18 mouse cellular contexts compared by ENCODE assay signal in genomic region chr6:127577688-127578087, GRCm38 (mm10). TPM values are rescaled to one million over a fixed set of nuclear protein-coding genes. Genes with fewer than 3 reads are reported as not detected.
DNase-seq lines count a peak whose midpoint lies in the region; ATAC-seq and TF ChIP-seq lines count a peak whose summit lies in the region.
"Had no signal": no experiment of that assay in that cellular context is flagged by ENCODE, and none has a peak within 500 bp of the region (broad histone marks: within the 10 kb centered on the region; RNA-seq: fewer than 3 reads in every experiment).

No protein-coding gene starts in this region.

- H3K4me3 ChIP-seq in hindbrain, postnatal 0 days (ENCODE audit: low read length), result no peak overlapping the region
- H3K4me3 ChIP-seq in hindbrain, embryonic 13.5 days, result no peak overlapping the region
- H3K4me3 ChIP-seq in MEL (ENCODE audit: control insufficient read depth in 1 of 2, insufficient read depth in 1 of 2, low read depth in 2 of 2, low read length in 2 of 2), result no peak overlapping the region
- peak overlapping the region; percentile 29 for H3K4me3 ChIP-seq in liver, embryonic 16.5 days (ENCODE audit: low read depth, low read length)
- H3K4me3 ChIP-seq in hindbrain, embryonic 14.5 days (replicated peaks; ENCODE audit: low read length), result no peak overlapping the region
- H3K4me3 ChIP-seq: forebrain, embryonic 15.5 days; heart, adult 2 months; limb, embryonic 15.5 days had no signal

- no peak for TF ChIP-seq RAD21 in MEL (IDR thresholded peaks at IDR 0.05; ENCODE audit: low read depth, low read length)

- no peak for DNase-seq in hindbrain, postnatal 0 days (ENCODE audit: low spot score)
- DNase-seq in MEL (ENCODE audit: low read depth, low spot score) (peak; percentile 23), adipocyte (ENCODE audit: low spot score) (no peak)
- DNase-seq in hindbrain, embryonic 14.5 days (ENCODE audit: low spot score), result no peak
- DNase-seq in kidney, adult 18-20 months, result no peak
- DNase-seq: cerebellum, adult 18-20 months; cerebellum, postnatal 36 days; gastrocnemius, postnatal 25 days; heart, adult 2 months; thymus, postnatal 36 days had no signal

- H3K9me3 ChIP-seq in hindbrain, postnatal 0 days (ENCODE audit: low read length), result no peaks in the 10 kb centered on the region
- H3K9me3 ChIP-seq in hindbrain, embryonic 13.5 days, result no peaks in the 10 kb centered on the region
- H3K9me3 ChIP-seq in MEL (replicated peaks; ENCODE audit: insufficient read depth, low read length), result no peaks in the 10 kb centered on the region
- H3K9me3 ChIP-seq in liver, embryonic 16.5 days (replicated peaks; ENCODE audit: control insufficient read depth, low read length), result no peaks in the 10 kb centered on the region
- no peaks in the 10 kb centered on the region for H3K9me3 ChIP-seq in hindbrain, embryonic 14.5 days (ENCODE audit: control insufficient read depth, low read length)
- H3K9me3 ChIP-seq: forebrain, embryonic 15.5 days; limb, embryonic 15.5 days had no signal

- no peak overlapping the region for H3K27ac ChIP-seq in hindbrain, postnatal 0 days
- no peak overlapping the region for H3K27ac ChIP-seq in hindbrain, embryonic 13.5 days
- no peak overlapping the region for H3K27ac ChIP-seq in MEL (ENCODE audit: control insufficient read depth, low read depth, low read length)
- peak overlapping the region; percentile 77 for H3K27ac ChIP-seq in liver, embryonic 16.5 days (ENCODE audit: low read length)
- no peak overlapping the region for H3K27ac ChIP-seq in hindbrain, embryonic 14.5 days
- H3K27ac ChIP-seq: forebrain, embryonic 15.5 days; heart, adult 2 months; limb, embryonic 15.5 days had no signal

- no peaks in the 10 kb centered on the region for H3K36me3 ChIP-seq in hindbrain, postnatal 0 days (ENCODE audit: insufficient read depth, low read length)
- H3K36me3 ChIP-seq in hindbrain, embryonic 13.5 days, result no peaks in the 10 kb centered on the region
- H3K36me3 ChIP-seq in MEL (ENCODE audit: control insufficient read depth in 1 of 2, insufficient read depth in 2 of 2, low read length in 2 of 2), result no peaks in the 10 kb centered on the region; a peak in 1 of 4 replicates
- no peaks in the 10 kb centered on the region for H3K36me3 ChIP-seq in liver, embryonic 16.5 days (ENCODE audit: control insufficient read depth, insufficient read depth)
- H3K36me3 ChIP-seq in hindbrain, embryonic 14.5 days (replicated peaks; ENCODE audit: control insufficient read depth, insufficient read depth), result no peaks in the 10 kb centered on the region
- H3K36me3 ChIP-seq: forebrain, embryonic 15.5 days; limb, embryonic 15.5 days had no signal

- 0 out of 2 replicates have a peak, but pooled peaks have one; percentile 24 for ATAC-seq in hindbrain, postnatal 0 days
- ATAC-seq in hindbrain, embryonic 13.5 days (ENCODE audit: low FRiP score), result no peak
- ATAC-seq in erythroid progenitor cell, adult 5-6 weeks (replicated peaks; ENCODE audit: low FRiP score, poor library complexity, severe bottlenecking), result peak; percentile 58
- peak; percentile 86 for ATAC-seq in liver, embryonic 16.5 days (ENCODE audit: low read depth)
- ATAC-seq in hindbrain, embryonic 14.5 days (ENCODE audit: low FRiP score), result no peak
- ATAC-seq: CD4-positive, CD25-positive, alpha-beta regulatory T cell, adult 4 months; forebrain, embryonic 15.5 days; inflammation-experienced regulatory T-cells, adult 6 months; lung, postnatal 0 days had no signal

- TF ChIP-seq CTCF in hindbrain, postnatal 0 days (IDR thresholded peaks at IDR 0.05; ENCODE audit: low read depth), result no peak
- TF ChIP-seq CTCF in MEL (IDR thresholded peaks at IDR 0.05 in 2 of 3, conservative IDR thresholded peaks at IDR 0.05 in 1 of 3; ENCODE audit: control insufficient read depth in 1 of 3, insufficient read depth in 1 of 3, low read depth in 2 of 3, low read length in 3 of 3, poor library complexity in 1 of 3, severe bottlenecking in 1 of 3), result no peak

- TF ChIP-seq EP300 in MEL (IDR thresholded peaks at IDR 0.05; ENCODE audit: low read depth in 1 of 2, low read length in 2 of 2), result no peak

- no peak overlapping the region for H3K9ac ChIP-seq in hindbrain, postnatal 0 days (replicated peaks; ENCODE audit: low read length)
- no peak overlapping the region for H3K9ac ChIP-seq in hindbrain, embryonic 13.5 days
- H3K9ac ChIP-seq in MEL (ENCODE audit: control insufficient read depth, low read depth, low read length, poor library complexity, severe bottlenecking), result no peak overlapping the region
- H3K9ac ChIP-seq in liver, embryonic 16.5 days (ENCODE audit: low read depth, low read length), result no peak overlapping the region
- no peak overlapping the region for H3K9ac ChIP-seq in hindbrain, embryonic 14.5 days
- H3K9ac ChIP-seq: forebrain, embryonic 15.5 days; limb, embryonic 15.5 days had no signal

- H3K4me2 ChIP-seq in hindbrain, postnatal 0 days (ENCODE audit: low read depth, low read length), result no peak overlapping the region
- no peak overlapping the region for H3K4me2 ChIP-seq in hindbrain, embryonic 13.5 days
- H3K4me2 ChIP-seq in liver, embryonic 16.5 days (ENCODE audit: low read depth, low read length), result peak overlapping the region; percentile 37
- H3K4me2 ChIP-seq in hindbrain, embryonic 14.5 days (replicated peaks), result no peak overlapping the region
- H3K4me2 ChIP-seq: forebrain, embryonic 15.5 days; limb, embryonic 15.5 days had no signal

- H3K79me2 ChIP-seq in MEL (ENCODE audit: control insufficient read depth, insufficient read depth, low read length, poor library complexity), result no peaks in the 10 kb centered on the region

- 71% methylated on average over 4 of the region's 4 CpGs for WGBS in hindbrain, postnatal 0 days
- 81% methylated on average over 4 of the region's 4 CpGs for WGBS in hindbrain, embryonic 13.5 days
- 20% methylated on average over 4 of the region's 4 CpGs for WGBS in liver, embryonic 16.5 days (ENCODE audit: insufficient replicate concordance)
- WGBS in hindbrain, embryonic 14.5 days, result 77% methylated on average over 4 of the region's 4 CpGs

- no peak for TF ChIP-seq POLR2A in MEL (IDR thresholded peaks at IDR 0.05; ENCODE audit: control insufficient read depth in 1 of 2, insufficient read depth in 1 of 2, low read depth in 1 of 2, low read length in 2 of 2, poor library complexity in 1 of 2)

- H3K4me1 ChIP-seq in hindbrain, postnatal 0 days (ENCODE audit: insufficient read depth, low read length), result 0 out of 2 replicates have a peak, but pooled peaks cover 3% of the 10 kb centered on the region
- peaks cover 10% of the 10 kb centered on the region for H3K4me1 ChIP-seq in hindbrain, embryonic 13.5 days (replicated peaks)
- no peaks in the 10 kb centered on the region for H3K4me1 ChIP-seq in MEL (ENCODE audit: control insufficient read depth in 1 of 2, insufficient read depth in 2 of 2, low read length in 2 of 2)
- peaks cover 38% of the 10 kb centered on the region for H3K4me1 ChIP-seq in liver, embryonic 16.5 days (ENCODE audit: control insufficient read depth, low read depth, low read length)
- H3K4me1 ChIP-seq in hindbrain, embryonic 14.5 days (replicated peaks; ENCODE audit: control insufficient read depth, insufficient read depth, low read length), result peaks cover 8% of the 10 kb centered on the region; the same call in 1 of the 2 replicates

- H3K27me3 ChIP-seq in hindbrain, postnatal 0 days (ENCODE audit: insufficient read depth, low read length), result no peaks in the 10 kb centered on the region
- H3K27me3 ChIP-seq in hindbrain, embryonic 13.5 days, result no peaks in the 10 kb centered on the region; the same call in 1 of the 2 replicates
- H3K27me3 ChIP-seq in MEL (ENCODE audit: control insufficient read depth in 1 of 2, insufficient read depth in 2 of 2, low read length in 2 of 2), result no peaks in the 10 kb centered on the region
- H3K27me3 ChIP-seq in liver, embryonic 16.5 days (ENCODE audit: control insufficient read depth, insufficient read depth, low read depth, low read length), result no peaks in the 10 kb centered on the region
- no peaks in the 10 kb centered on the region for H3K27me3 ChIP-seq in hindbrain, embryonic 14.5 days (ENCODE audit: control insufficient read depth, insufficient read depth, low read length)
- H3K27me3 ChIP-seq: forebrain, embryonic 15.5 days had no signal

TF ChIP-seq in MEL, 35 proteins besides CTCF, POLR2A, EP300 and RAD21:
- TF ChIP-seq MEF2A (IDR thresholded peaks at IDR 0.05; ENCODE audit: extremely low read depth, insufficient replicate concordance, low read depth, low read length, poor library complexity, severe bottlenecking) (no peak), TAL1 (IDR thresholded peaks at IDR 0.05; ENCODE audit: low read length) (peak; percentile 40; the same call in 1 of the 2 replicates), ZKSCAN1 (IDR thresholded peaks at IDR 0.05; ENCODE audit: low read depth, low read length) (no peak), JUND (IDR thresholded peaks at IDR 0.05; ENCODE audit: low read depth, low read length) (no peak), TCF12 (IDR thresholded peaks at IDR 0.05; ENCODE audit: low read depth, low read length) (no peak), BHLHE40 (IDR thresholded peaks at IDR 0.05; ENCODE audit: borderline replicate concordance, low read depth, low read length) (no peak), MAX (IDR thresholded peaks at IDR 0.05; ENCODE audit: low read length) (no peak)

RNA-seq across cellular contexts. Expression of gene Cracr2a, which starts 16.6 kb away (rescaled TPM):
- 0.47 and 0.52 TPM in 2 replicates for total RNA-seq in hindbrain, postnatal 0 days (2014; rRNA removed)
- 1.0 and 1.1 TPM in 2 replicates for polyA plus RNA-seq in hindbrain, postnatal 0 days (2015; fragmentation: Nextera tagmentation; extraction: Ambion mirVana)
- 0.41 and 0.77 TPM in 2 replicates for polyA plus RNA-seq in hindbrain, embryonic 13.5 days (2015; fragmentation: Nextera tagmentation; extraction: Ambion mirVana)
- total RNA-seq in MEL (2012; rRNA removed), result 1.9 and 2.2 TPM in 2 replicates
- polyA plus RNA-seq in MEL (2012; ENCODE audit: insufficient read depth in 1 of 2, insufficient read length in 2 of 2, low read depth in 1 of 2, low replicate concordance in 2 of 2, missing spikeins in 1 of 2), result 1 to 10 TPM in 1 of 2 experiments, not detected in 1; 3.1 TPM
- total RNA-seq in erythroid progenitor cell, adult 5-6 weeks (2015; ENCODE audit: low replicate concordance), result 1.4 and 2.9 TPM in 2 replicates
- 5.8 and 7.0 TPM in 2 replicates for total RNA-seq in erythroid progenitor cell, adult 5-6 weeks (2017; ENCODE audit: low replicate concordance)
- polyA plus RNA-seq in liver, embryonic 16.5 days (2015; fragmentation: Nextera tagmentation; extraction: Ambion mirVana), result 1.2 and 1.3 TPM in 2 replicates
- polyA plus RNA-seq in hindbrain, embryonic 14.5 days (2014; fragmentation: Nextera tagmentation; extraction: Ambion mirVana), result 0.43 and 0.94 TPM in 2 replicates

Comparison
In these comparisons a context has a peak if more than half of its experiments do, and no peak if none do; other contexts are left out.
1. ATAC-seq: peak in hindbrain, postnatal 0 days (single experiment), erythroid progenitor cell, adult 5-6 weeks (single experiment) and liver, embryonic 16.5 days (single experiment); none in hindbrain, embryonic 13.5 days (single experiment) and hindbrain, embryonic 14.5 days (single experiment).